Mouse (Mus musculus): ENCODE measurements at regions not wholly inside any gene's neighbourhood (a gene's known extent, or its start where the extent isn't known, plus 50 kb on each side); places are given as distances from the start of the nearest gene placed in this dataset.

GRCm38 (mm10) chr19:32904517-32904916, 147.2 kb downstream of the Pten start:
- 85% methylated on average over 7 of the region's 7 CpGs for WGBS
- H3K4me3 ChIP-seq (ENCODE audit: low read depth, low read length) = no peak overlapping the region
- ATAC-seq (replicated peaks; ENCODE audit: insufficient number of reproducible peaks, low FRiP score, low TSS enrichment, low read depth) = no peak

GRCm38 (mm10) chr19:32905901-32906431, 148.7 kb downstream of the Pten start:
- H3K4me1 ChIP-seq (ENCODE audit: control insufficient read depth, insufficient read depth, low read length) = no peaks in the 10 kb centered on the region
- H3K9me3 ChIP-seq (replicated peaks; ENCODE audit: control insufficient read depth, low read length) = no peaks in the 10 kb centered on the region
- no peak overlapping the region for H3K4me2 ChIP-seq (ENCODE audit: low read depth, low read length)
- no peaks in the 10 kb centered on the region for H3K36me3 ChIP-seq (replicated peaks; ENCODE audit: control insufficient read depth, insufficient read depth, low read depth, low read length)
- no peaks in the 10 kb centered on the region for H3K27me3 ChIP-seq (ENCODE audit: control insufficient read depth, insufficient read depth, low read length)
- H3K9ac ChIP-seq (replicated peaks; ENCODE audit: low read length) = no peak overlapping the region
- WGBS = 56% methylated on average over 8 of the region's 8 CpGs
- no peak for ATAC-seq (replicated peaks; ENCODE audit: insufficient number of reproducible peaks, low FRiP score, low TSS enrichment, low read depth)
- peak; percentile 34 for DNase-seq (ENCODE audit: low spot score)
- no peak overlapping the region for H3K4me3 ChIP-seq (ENCODE audit: low read depth, low read length)
- no peak overlapping the region for H3K27ac ChIP-seq (replicated peaks; ENCODE audit: low read depth, low read length)

More at GRCm38 (mm10) chr19:32904517-32904916, 147.2 kb downstream of the Pten start:
- Histone ChIP-seq H3K4me2 (ENCODE audit: low read depth, low read length) (no peak overlapping the region), H3K4me1 (ENCODE audit: control insufficient read depth, insufficient read depth, low read length) (no peaks in the 10 kb centered on the region), H3K9ac (replicated peaks; ENCODE audit: low read length) (no peak overlapping the region), H3K36me3 (replicated peaks; ENCODE audit: control insufficient read depth, insufficient read depth, low read depth, low read length) (no peaks in the 10 kb centered on the region), H3K27me3 (ENCODE audit: control insufficient read depth, insufficient read depth, low read length) (no peaks in the 10 kb centered on the region), H3K9me3 (replicated peaks; ENCODE audit: control insufficient read depth, low read length) (no peaks in the 10 kb centered on the region), H3K27ac (replicated peaks; ENCODE audit: low read depth, low read length) (no peak overlapping the region)
- DNase-seq (ENCODE audit: low spot score) = no peak

GRCm38 (mm10) chr19:32906820-32907219, 149.5 kb downstream of the Pten start:
- 37% methylated on average over 5 of the region's 5 CpGs for WGBS
- H3K9me3 ChIP-seq (replicated peaks; ENCODE audit: control insufficient read depth, low read length) = no peaks in the 10 kb centered on the region
- H3K27me3 ChIP-seq (ENCODE audit: control insufficient read depth, insufficient read depth, low read length) = no peaks in the 10 kb centered on the region
- no peak overlapping the region for H3K4me3 ChIP-seq (ENCODE audit: low read depth, low read length)
- no peak for ATAC-seq (replicated peaks; ENCODE audit: insufficient number of reproducible peaks, low FRiP score, low TSS enrichment, low read depth)
- no peak for DNase-seq (ENCODE audit: low spot score)
- no peak overlapping the region for H3K27ac ChIP-seq (replicated peaks; ENCODE audit: low read depth, low read length)
- H3K9ac ChIP-seq (replicated peaks; ENCODE audit: low read length) = no peak overlapping the region
- no peaks in the 10 kb centered on the region for H3K36me3 ChIP-seq (replicated peaks; ENCODE audit: control insufficient read depth, insufficient read depth, low read depth, low read length)
- no peak overlapping the region for H3K4me2 ChIP-seq (ENCODE audit: low read depth, low read length)
- H3K4me1 ChIP-seq (ENCODE audit: control insufficient read depth, insufficient read depth, low read length) = no peaks in the 10 kb centered on the region

- DNase-seq (ENCODE audit: low spot score) (no peak), ATAC-seq (replicated peaks; ENCODE audit: insufficient number of reproducible peaks, low FRiP score, low TSS enrichment, low read depth) (no peak)
- Histone ChIP-seq H3K9me3 (replicated peaks; ENCODE audit: control insufficient read depth, low read length) (no peaks in the 10 kb centered on the region), H3K27me3 (ENCODE audit: control insufficient read depth, insufficient read depth, low read length) (no peaks in the 10 kb centered on the region), H3K9ac (replicated peaks; ENCODE audit: low read length) (no peak overlapping the region), H3K36me3 (replicated peaks; ENCODE audit: control insufficient read depth, insufficient read depth, low read depth, low read length) (no peaks in the 10 kb centered on the region), H3K4me2 (ENCODE audit: low read depth, low read length) (no peak overlapping the region), H3K27ac (replicated peaks; ENCODE audit: low read depth, low read length) (no peak overlapping the region), H3K4me1 (ENCODE audit: control insufficient read depth, insufficient read depth, low read length) (no peaks in the 10 kb centered on the region), H3K4me3 (ENCODE audit: low read depth, low read length) (no peak overlapping the region)
- WGBS = 33% methylated on average over 4 of the region's 4 CpGs
Measured at GRCm38 (mm10) chr19:32910050-32910462, 152.8 kb downstream of the Pten start.

- no peak overlapping the region for H3K27ac ChIP-seq (replicated peaks; ENCODE audit: low read depth, low read length)
- no peaks in the 10 kb centered on the region for H3K9me3 ChIP-seq (replicated peaks; ENCODE audit: control insufficient read depth, low read length)
- H3K4me1 ChIP-seq (ENCODE audit: control insufficient read depth, insufficient read depth, low read length) = no peaks in the 10 kb centered on the region
- no peaks in the 10 kb centered on the region for H3K36me3 ChIP-seq (replicated peaks; ENCODE audit: control insufficient read depth, insufficient read depth, low read depth, low read length)
- H3K4me3 ChIP-seq (ENCODE audit: low read depth, low read length) = no peak overlapping the region
- no peak for DNase-seq (ENCODE audit: low spot score)
- ATAC-seq (replicated peaks; ENCODE audit: insufficient number of reproducible peaks, low FRiP score, low TSS enrichment, low read depth) = no peak
- H3K9ac ChIP-seq (replicated peaks; ENCODE audit: low read length) = no peak overlapping the region
- WGBS = 92% methylated on average over 3 of the region's 3 CpGs
- no peaks in the 10 kb centered on the region for H3K27me3 ChIP-seq (ENCODE audit: control insufficient read depth, insufficient read depth, low read length)
- H3K4me2 ChIP-seq (ENCODE audit: low read depth, low read length) = no peak overlapping the region
Measured at GRCm38 (mm10) chr19:32912323-32912722, 155.0 kb downstream of the Pten start.

- no peak for DNase-seq (ENCODE audit: low spot score)
Measured at GRCm38 (mm10) chr19:32916507-32917280, 159.4 kb downstream of the Pten start.

GRCm38 (mm10) chr19:32921021-32921420, 163.7 kb downstream of the Pten start:
- no peak overlapping the region for H3K4me2 ChIP-seq (ENCODE audit: low read depth, low read length)
- H3K9me3 ChIP-seq (replicated peaks; ENCODE audit: control insufficient read depth, low read length) = no peaks in the 10 kb centered on the region
- DNase-seq (ENCODE audit: low spot score) (no peak), ATAC-seq (replicated peaks; ENCODE audit: insufficient number of reproducible peaks, low FRiP score, low TSS enrichment, low read depth) (no peak)
- H3K36me3 ChIP-seq (replicated peaks; ENCODE audit: control insufficient read depth, insufficient read depth, low read depth, low read length) = no peaks in the 10 kb centered on the region
- WGBS = 81% methylated on average over 3 of the region's 3 CpGs
- H3K27ac ChIP-seq (replicated peaks; ENCODE audit: low read depth, low read length) = no peak overlapping the region
- H3K4me1 ChIP-seq (ENCODE audit: control insufficient read depth, insufficient read depth, low read length) = no peaks in the 10 kb centered on the region
- H3K27me3 ChIP-seq (ENCODE audit: control insufficient read depth, insufficient read depth, low read length) = no peaks in the 10 kb centered on the region
- no peak overlapping the region for H3K9ac ChIP-seq (replicated peaks; ENCODE audit: low read length)
- H3K4me3 ChIP-seq (ENCODE audit: low read depth, low read length) = no peak overlapping the region

More at GRCm38 (mm10) chr19:32916507-32917280, 159.4 kb downstream of the Pten start:
- Histone ChIP-seq H3K4me1 (ENCODE audit: control insufficient read depth, insufficient read depth, low read length) (no peaks in the 10 kb centered on the region), H3K27ac (replicated peaks; ENCODE audit: low read depth, low read length) (no peak overlapping the region), H3K4me3 (ENCODE audit: low read depth, low read length) (no peak overlapping the region), H3K9me3 (replicated peaks; ENCODE audit: control insufficient read depth, low read length) (no peaks in the 10 kb centered on the region), H3K27me3 (ENCODE audit: control insufficient read depth, insufficient read depth, low read length) (no peaks in the 10 kb centered on the region), H3K36me3 (replicated peaks; ENCODE audit: control insufficient read depth, insufficient read depth, low read depth, low read length) (no peaks in the 10 kb centered on the region), H3K4me2 (ENCODE audit: low read depth, low read length) (no peak overlapping the region), H3K9ac (replicated peaks; ENCODE audit: low read length) (no peak overlapping the region)
- WGBS = 92% methylated on average over 8 of the region's 8 CpGs
- ATAC-seq (replicated peaks; ENCODE audit: insufficient number of reproducible peaks, low FRiP score, low TSS enrichment, low read depth) = no peak

GRCm38 (mm10) chr19:32923911-32924310, 166.6 kb downstream of the Pten start:
- H3K4me2 ChIP-seq (ENCODE audit: low read depth, low read length) = no peak overlapping the region
- no peak for ATAC-seq (replicated peaks; ENCODE audit: insufficient number of reproducible peaks, low FRiP score, low TSS enrichment, low read depth)
- no peak for DNase-seq (ENCODE audit: low spot score)
- WGBS = 75% methylated on average over 3 of the region's 3 CpGs
- H3K27me3 ChIP-seq (ENCODE audit: control insufficient read depth, insufficient read depth, low read length) = no peaks in the 10 kb centered on the region
- no peaks in the 10 kb centered on the region for H3K9me3 ChIP-seq (replicated peaks; ENCODE audit: control insufficient read depth, low read length)
- no peak overlapping the region for H3K4me3 ChIP-seq (ENCODE audit: low read depth, low read length)
- H3K9ac ChIP-seq (replicated peaks; ENCODE audit: low read length) = no peak overlapping the region
- no peaks in the 10 kb centered on the region for H3K36me3 ChIP-seq (replicated peaks; ENCODE audit: control insufficient read depth, insufficient read depth, low read depth, low read length)
- H3K4me1 ChIP-seq (ENCODE audit: control insufficient read depth, insufficient read depth, low read length) = no peaks in the 10 kb centered on the region
- H3K27ac ChIP-seq (replicated peaks; ENCODE audit: low read depth, low read length) = no peak overlapping the region

Data from embryonic facial prominence, embryonic 11.5 days (tissue).